Mouse (Mus musculus) cortical plate, adult 2 months (tissue): ENCODE measurements at regions not wholly inside any gene's neighbourhood (a gene's known extent, or its start where the extent isn't known, plus 50 kb on each side); places are given as distances from the start of the nearest gene placed in this dataset.

ENCODE experiments used
- H3K27ac ChIP-seq: fragments of 200-500 bp; 2 replicates; pipeline ENCODE4 v1.5.1; 2012; ENCODE audit warnings: low read length, control low read depth, inconsistent platforms; ENCODE audit not compliant: insufficient read depth
- H3K4me1 ChIP-seq: fragments of 200-500 bp; 2 replicates; pipeline ENCODE4 v1.6.1; 2011; ENCODE audit warnings: low read length; ENCODE audit not compliant: control insufficient read depth, insufficient read depth
- H3K4me3 ChIP-seq: fragments of 200-500 bp; 2 replicates; pipeline ENCODE4 v1.5.1; 2011; ENCODE audit warnings: mild to moderate bottlenecking, low read length, control low read depth; ENCODE audit not compliant: insufficient read depth
- CTCF ChIP-seq: fragments of 200-500 bp; IDR thresholded peaks from 2 replicates; pipeline ENCODE4 v1.5.1; 2011; ENCODE audit warnings: mild to moderate bottlenecking, control low read depth, low read length; ENCODE audit not compliant: insufficient read depth; ENCODE audit errors: extremely low read depth
- POLR2A ChIP-seq: fragments of 200-500 bp; IDR thresholded peaks from 2 replicates; pipeline ENCODE4 v1.6.1; 2011; ENCODE audit warnings: mild to moderate bottlenecking, low read length, control low read depth; ENCODE audit not compliant: insufficient read depth; ENCODE audit errors: extremely low read depth

DNA sequence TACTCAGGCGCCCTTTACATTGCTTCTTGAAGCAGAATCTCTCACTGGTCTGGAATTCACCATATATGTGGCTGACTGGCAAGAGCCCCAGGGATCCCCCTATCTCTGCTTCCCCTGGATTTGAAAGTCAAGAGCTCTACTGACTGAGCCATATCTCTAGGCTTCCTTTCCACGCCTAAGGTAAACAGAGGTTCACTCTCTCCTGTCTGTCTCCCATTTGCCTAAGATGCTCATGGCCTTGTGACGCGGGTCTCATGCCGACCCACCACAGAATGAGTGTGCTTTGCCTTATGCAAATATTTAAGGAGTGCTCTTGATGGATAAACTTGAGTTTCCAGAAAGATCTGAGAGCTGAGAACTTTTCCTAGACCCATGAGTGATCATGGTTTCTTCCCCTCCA is 173.9 kb downstream of the Vrk1 start:
- Histone ChIP-seq H3K4me1 (no peaks in the 10 kb centered on the region; the same call in 1 of the 2 replicates), H3K4me3 (no peak overlapping the region), H3K27ac (no peak overlapping the region)
- TF ChIP-seq CTCF: no peak
- TF ChIP-seq POLR2A: no peak

DNA sequence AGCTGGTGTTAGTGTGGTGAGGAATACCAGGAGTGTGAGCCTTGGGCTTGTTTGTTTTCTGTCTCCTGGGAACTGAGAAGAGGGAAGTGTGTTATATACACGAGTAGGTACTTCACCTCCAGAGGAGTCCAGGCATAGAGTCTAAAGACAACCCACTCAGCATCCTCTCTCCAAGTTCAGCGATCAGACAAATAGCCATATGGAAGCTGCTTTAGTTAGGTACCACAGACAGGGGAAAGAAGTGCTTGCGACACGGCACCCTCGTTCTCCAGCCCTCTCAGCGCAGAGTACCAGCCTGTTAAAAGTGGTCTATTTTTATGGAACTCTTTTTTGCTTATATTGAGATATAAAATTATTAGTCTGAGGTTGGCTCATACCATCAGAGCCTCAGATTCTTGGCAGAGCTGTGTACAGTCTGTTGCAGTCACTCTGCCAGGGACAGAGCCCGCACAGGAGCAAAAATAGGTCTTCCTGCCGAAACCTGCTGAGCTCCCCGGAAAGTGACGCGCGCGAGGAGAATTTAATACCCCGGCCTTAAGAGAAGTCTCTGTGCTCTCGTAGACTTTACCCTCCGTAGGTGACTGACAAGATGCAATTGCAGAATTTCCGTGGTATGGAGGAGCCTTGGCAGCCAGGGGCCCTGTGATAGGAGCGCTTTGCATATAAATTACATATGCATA is 175.5 kb downstream of the Vrk1 start:
- TF ChIP-seq POLR2A (no peak), CTCF (no peak)
- Histone ChIP-seq H3K4me1 (no peaks in the 10 kb centered on the region; the same call in 1 of the 2 replicates), H3K4me3 (no peak overlapping the region), H3K27ac (no peak overlapping the region)

DNA sequence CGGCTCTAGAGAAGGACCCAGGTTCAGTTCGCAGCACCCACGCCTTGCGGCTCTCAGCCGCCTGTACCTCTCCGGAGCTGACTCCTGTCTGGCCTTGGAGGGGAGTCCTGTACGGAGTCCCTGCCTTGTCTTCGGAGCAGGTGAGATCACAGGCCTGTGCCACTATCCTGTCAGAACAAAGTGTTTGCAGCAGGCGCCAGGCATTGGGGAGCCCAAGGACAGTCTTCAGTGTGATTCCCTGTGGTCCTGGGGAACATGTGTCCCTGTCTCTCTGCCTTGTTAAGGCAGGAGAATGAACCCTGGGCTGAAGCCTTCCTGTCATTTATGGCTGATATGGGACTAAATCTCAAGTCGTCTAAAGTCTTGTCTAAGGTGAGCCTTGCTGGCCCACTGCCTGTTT is 176.5 kb downstream of the Vrk1 start:
- Histone ChIP-seq H3K4me3 (no peak overlapping the region), H3K4me1 (no peaks in the 10 kb centered on the region; the same call in 1 of the 2 replicates), H3K27ac (no peak overlapping the region)
- no peak for TF ChIP-seq POLR2A
- TF ChIP-seq CTCF: no peak

DNA sequence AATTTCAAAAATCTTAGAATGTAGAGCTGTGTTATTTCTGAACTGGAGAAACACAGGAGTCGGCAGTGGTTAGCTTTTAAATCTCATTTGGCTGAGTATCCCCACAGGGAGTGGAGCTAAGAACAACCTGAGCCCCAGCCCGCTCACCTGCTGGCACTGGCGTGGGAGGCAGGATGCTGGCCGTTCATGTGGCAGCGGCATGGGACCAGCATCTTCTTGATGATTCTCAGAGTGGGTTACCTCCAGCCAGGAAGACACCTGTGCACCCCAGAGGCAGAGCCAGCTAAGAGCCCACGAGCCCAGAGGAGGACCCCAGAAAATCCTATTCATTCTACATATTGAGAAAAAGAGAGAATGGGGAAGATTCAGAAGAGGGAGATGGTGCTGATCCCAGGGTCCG is 181.7 kb downstream of the Vrk1 start:
- Histone ChIP-seq H3K4me1 (no peaks in the 10 kb centered on the region; the same call in 1 of the 2 replicates), H3K27ac (no peak overlapping the region), H3K4me3 (no peak overlapping the region)
- TF ChIP-seq CTCF (no peak), POLR2A (no peak)

DNA sequence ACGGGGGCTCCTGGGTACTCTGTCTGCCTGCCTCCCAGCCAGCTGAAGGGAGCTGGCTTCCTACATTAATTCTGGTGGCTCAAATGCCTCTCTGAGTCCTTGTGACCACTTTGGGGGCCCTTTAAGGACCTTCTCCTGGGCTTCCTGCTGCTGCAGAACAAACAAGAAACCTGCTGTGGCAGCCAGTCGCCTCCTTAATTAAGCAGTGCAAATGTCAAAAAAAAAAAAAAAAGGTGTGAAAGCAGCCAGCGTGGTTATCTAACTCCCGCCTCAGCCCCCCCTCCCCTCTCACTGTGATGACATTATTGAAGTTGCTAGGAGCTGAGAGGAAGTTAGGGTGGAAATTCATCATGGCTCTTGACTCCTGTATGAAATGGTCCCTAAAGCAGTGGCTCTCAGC is 189.3 kb downstream of the Vrk1 start:
- Histone ChIP-seq H3K27ac (no peak overlapping the region), H3K4me3 (no peak overlapping the region), H3K4me1 (peaks cover 2% of the 10 kb centered on the region; the same call in 1 of the 2 replicates)
- no peak for TF ChIP-seq POLR2A
- no peak for TF ChIP-seq CTCF

DNA sequence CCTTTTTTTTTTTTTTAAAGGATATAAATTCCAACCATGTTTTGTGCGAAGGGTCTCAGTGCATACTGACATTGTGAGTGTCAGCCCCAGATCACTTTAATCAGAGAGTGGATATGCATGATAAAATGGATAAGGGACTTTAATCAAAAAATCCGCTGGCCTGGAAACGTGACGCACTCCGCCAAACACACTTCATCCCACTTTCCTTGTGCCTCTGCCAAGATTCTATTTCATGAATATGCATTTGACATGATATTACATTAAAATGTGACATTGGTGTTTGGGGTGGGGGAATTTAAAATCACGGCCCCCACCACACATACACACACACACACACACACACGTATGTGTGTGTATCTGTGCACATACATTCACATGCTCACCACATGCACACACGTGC is 193.5 kb downstream of the Vrk1 start:
- Histone ChIP-seq H3K4me3 (no peak overlapping the region), H3K4me1 (peaks cover 2% of the 10 kb centered on the region; the same call in 1 of the 2 replicates), H3K27ac (no peak overlapping the region)
- no peak for TF ChIP-seq CTCF
- no peak for TF ChIP-seq POLR2A

DNA sequence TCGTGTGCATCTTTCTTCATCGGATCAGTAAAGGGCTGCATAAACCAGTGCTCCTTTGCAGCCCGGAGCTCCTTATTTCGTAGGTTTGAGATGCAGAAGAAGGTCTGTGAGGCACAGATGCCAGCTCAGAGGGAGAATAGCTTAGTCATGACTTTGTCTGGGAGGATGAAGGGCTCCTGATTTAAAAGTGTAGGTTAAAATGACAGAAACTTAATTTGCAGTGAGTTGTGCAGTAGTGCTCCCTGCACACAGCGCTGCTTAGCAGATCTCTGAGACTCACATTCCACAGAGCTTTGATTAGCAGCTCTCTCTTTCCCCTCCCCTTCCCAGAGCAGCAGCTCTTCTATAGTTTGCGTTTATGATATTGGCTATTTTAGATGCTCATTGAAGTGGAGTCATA is 200.9 kb downstream of the Vrk1 start:
- Histone ChIP-seq H3K4me1 (no peaks in the 10 kb centered on the region), H3K4me3 (no peak overlapping the region), H3K27ac (no peak overlapping the region)
- TF ChIP-seq POLR2A (no peak), CTCF (no peak)

DNA sequence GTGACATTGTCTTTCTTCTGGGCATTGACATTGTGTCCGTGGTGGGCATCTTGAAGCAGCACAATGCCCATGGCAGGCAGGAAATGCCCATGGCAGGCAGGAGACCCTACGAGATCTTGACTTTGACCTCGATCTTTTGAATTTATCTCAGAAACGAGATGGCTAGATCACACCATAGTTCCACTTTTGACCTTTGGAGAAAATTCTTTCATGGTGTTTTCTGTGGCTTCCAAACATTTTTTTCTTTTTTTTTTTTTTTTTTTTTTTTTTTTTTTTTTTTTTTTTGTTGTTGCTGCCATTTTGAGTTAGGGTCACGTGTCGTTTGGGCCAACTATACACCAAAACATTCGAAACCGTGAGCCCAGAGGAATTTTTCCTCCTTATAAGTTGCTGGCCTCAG is 201.5 kb downstream of the Vrk1 start:
- no peaks in the 10 kb centered on the region for H3K4me1 ChIP-seq
- H3K4me3 ChIP-seq: no peak overlapping the region
- TF ChIP-seq CTCF (no peak), POLR2A (no peak)
- H3K27ac ChIP-seq: no peak overlapping the region

DNA sequence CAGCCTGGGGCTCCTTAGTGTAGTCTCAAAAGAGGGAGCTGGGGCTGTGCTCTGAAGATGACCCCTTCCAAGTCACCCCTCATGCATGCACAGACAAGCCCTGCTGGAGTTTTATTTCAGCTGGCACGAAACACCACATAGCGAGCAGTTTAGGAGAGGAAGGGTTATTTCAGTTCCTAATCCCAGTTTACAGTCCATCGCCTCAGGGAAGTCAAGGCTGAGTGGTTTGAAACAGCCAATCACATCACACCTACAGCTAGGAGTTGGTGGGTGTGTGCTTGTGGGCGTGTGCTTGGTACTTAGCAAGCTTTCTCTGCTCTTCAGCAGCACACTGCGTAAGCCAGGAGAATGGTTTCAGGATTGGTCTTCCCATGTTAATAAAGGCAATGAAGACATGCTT is 202.4 kb downstream of the Vrk1 start:
- Histone ChIP-seq H3K27ac (no peak overlapping the region), H3K4me3 (no peak overlapping the region)
- TF ChIP-seq POLR2A (no peak), CTCF (no peak)

DNA sequence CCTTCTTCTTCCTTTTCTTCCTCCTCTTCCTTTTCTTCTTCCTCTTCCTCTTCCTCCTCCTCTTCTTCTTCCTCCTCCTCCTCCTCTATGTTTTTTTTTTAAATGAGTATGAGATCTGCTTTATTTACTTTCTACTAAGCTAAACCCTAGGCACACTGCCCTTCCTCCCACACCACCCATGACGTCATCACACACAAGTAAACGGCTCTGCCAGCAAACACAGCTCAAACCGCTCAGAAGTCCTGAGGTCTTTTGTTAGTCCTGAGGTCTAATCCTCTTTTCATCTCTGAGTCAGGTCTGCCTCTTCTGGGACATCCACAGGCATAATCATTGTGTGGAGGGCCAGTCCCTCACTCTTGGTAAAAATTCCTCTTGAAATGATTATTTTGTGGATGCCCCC is 210.0 kb downstream of the Vrk1 start:
- Histone ChIP-seq H3K4me1 (no peaks in the 10 kb centered on the region), H3K4me3 (no peak overlapping the region), H3K27ac (no peak overlapping the region)
- no peak for TF ChIP-seq CTCF
- TF ChIP-seq POLR2A: no peak

More for the DNA sequence above, 202.4 kb downstream of the Vrk1 start:
- H3K4me1 ChIP-seq: no peaks in the 10 kb centered on the region
